Mouse (Mus musculus) layer of hippocampus, postnatal 25 days (tissue): ENCODE measurements around the gene Iqcf3. TPM values are rescaled to one million over a fixed set of nuclear protein-coding genes. Genes with fewer than 3 reads are reported as not detected.

Experiments
- DNase-seq, 2 experiments: peaks; one replicate each; pipeline ENCODE4 v3.0.0; 2022; ENCODE audit warnings: mixed read lengths in 2 of 2, low spot score in 1 of 2; ENCODE audit errors: extremely low spot score in 1 of 2
- total RNA-seq, 2 experiments: library from RNA; stranded (reverse); gene quantifications; 2 replicates each; pipeline ENCODE4 v1.2.3; 2021

Gene Iqcf3
- total RNA-seq, 2 experiments from 2014 or later, result not detected

- peak in 1 of 2 experiments; percentile 1 for DNase-seq
Measured at GRCm38 (mm10) chr9:106473081-106473752, 88.2 kb downstream of the Iqcf3 start.

GRCm38 (mm10) chr9:106472321-106472720 lies 89.1 kb downstream of the Iqcf3 start:
- DNase-seq, result peak in 1 of 2 experiments; percentile 4

GRCm38 (mm10) chr9:106471892-106472291 lies 89.5 kb downstream of the Iqcf3 start:
- peak in 1 of 2 experiments; percentile 7 for DNase-seq

- DNase-seq, result peak in 1 of 2 experiments; percentile 2
Measured at GRCm38 (mm10) chr9:106470991-106471750, 90.3 kb downstream of the Iqcf3 start.

- DNase-seq, result peak in 1 of 2 experiments; percentile 1
Measured at GRCm38 (mm10) chr9:106469776-106470175, 91.7 kb downstream of the Iqcf3 start.

- DNase-seq, result no peak
Measured at GRCm38 (mm10) chr9:106469317-106469716, 92.1 kb downstream of the Iqcf3 start.

- no peak for DNase-seq
Measured at GRCm38 (mm10) chr9:106467746-106468145, 93.7 kb downstream of the Iqcf3 start.

- no peak for DNase-seq
Measured at GRCm38 (mm10) chr9:106466721-106467120, 94.7 kb downstream of the Iqcf3 start.

- no peak for DNase-seq
Measured at GRCm38 (mm10) chr9:106465571-106466200, 95.7 kb downstream of the Iqcf3 start, which contains the start of gene Gpr62. Gpr62 (minus strand) TSS chr9:106465938.

- peak in 1 of 2 experiments; percentile 72 for DNase-seq
Measured at GRCm38 (mm10) chr9:106464751-106465541, 96.5 kb downstream of the Iqcf3 start.

- DNase-seq, result no peak
Measured at GRCm38 (mm10) chr9:106463122-106464063, 98.0 kb downstream of the Iqcf3 start.

- no peak for DNase-seq
Measured at GRCm38 (mm10) chr9:106462430-106462800, 99.0 kb downstream of the Iqcf3 start.

GRCm38 (mm10) chr9:106461641-106462429 lies 99.6 kb downstream of the Iqcf3 start:
- no peak for DNase-seq

GRCm38 (mm10) chr9:106461026-106461415 lies 100.4 kb downstream of the Iqcf3 start:
- no peak for DNase-seq

- no peak for DNase-seq
Measured at GRCm38 (mm10) chr9:106460401-106461025, 100.9 kb downstream of the Iqcf3 start.

- no peak for DNase-seq
Measured at GRCm38 (mm10) chr9:106459946-106460345, 101.5 kb downstream of the Iqcf3 start.

- DNase-seq, result no peak
Measured at GRCm38 (mm10) chr9:106457920-106458319, 103.5 kb downstream of the Iqcf3 start.

GRCm38 (mm10) chr9:106457163-106457559 lies 104.3 kb downstream of the Iqcf3 start:
- DNase-seq, result no peak
